Mouse (Mus musculus): ENCODE measurements around the gene Ndufc1. TPM values are rescaled to one million over a fixed set of nuclear protein-coding genes. Genes with fewer than 3 reads are reported as not detected.

The Ndufc1 gene
- polyA plus RNA-seq, 1 experiment from 2014 or later = 906 TPM

GRCm38 (mm10) chr3:51375307-51376265 lies 33.2 kb downstream of the Ndufc1 start:
- Histone ChIP-seq H3K9me3 (ENCODE audit: control insufficient read depth, low read length) (no peaks in the 10 kb centered on the region), H3K27me3 (replicated peaks; ENCODE audit: control insufficient read depth, insufficient read depth, low read length) (no peaks in the 10 kb centered on the region), H3K9ac (ENCODE audit: low read depth, low read length) (no peak overlapping the region), H3K4me2 (ENCODE audit: low read depth, low read length) (no peak overlapping the region), H3K27ac (ENCODE audit: low read length) (no peak overlapping the region), H3K4me1 (ENCODE audit: control insufficient read depth, insufficient read depth, low read length) (peaks cover 4% of the 10 kb centered on the region; the same call in 1 of the 2 replicates), H3K4me3 (ENCODE audit: low read length) (no peak overlapping the region), H3K36me3 (ENCODE audit: control insufficient read depth, insufficient read depth, low read length) (no peaks in the 10 kb centered on the region)
- WGBS = 80% methylated on average over 19 of the region's 19 CpGs
- no peak for ATAC-seq

- no peaks in the 10 kb centered on the region for H3K27me3 ChIP-seq (replicated peaks; ENCODE audit: control insufficient read depth, insufficient read depth, low read length)
- WGBS = 75% methylated on average over 5 of the region's 5 CpGs
- H3K36me3 ChIP-seq (ENCODE audit: control insufficient read depth, insufficient read depth, low read length) = no peaks in the 10 kb centered on the region
- ATAC-seq = no peak
- no peak overlapping the region for H3K4me3 ChIP-seq (ENCODE audit: low read length)
- H3K27ac ChIP-seq (ENCODE audit: low read length) = no peak overlapping the region
- peaks cover 3% of the 10 kb centered on the region; the same call in 1 of the 2 replicates for H3K4me1 ChIP-seq (ENCODE audit: control insufficient read depth, insufficient read depth, low read length)
- H3K4me2 ChIP-seq (ENCODE audit: low read depth, low read length) = no peak overlapping the region
- H3K9me3 ChIP-seq (ENCODE audit: control insufficient read depth, low read length) = no peaks in the 10 kb centered on the region
- H3K9ac ChIP-seq (ENCODE audit: low read depth, low read length) = no peak overlapping the region
Observed at GRCm38 (mm10) chr3:51373544-51373943, 35.2 kb downstream of the Ndufc1 start.

GRCm38 (mm10) chr3:51372883-51373282 lies 35.9 kb downstream of the Ndufc1 start:
- Histone ChIP-seq H3K4me3 (ENCODE audit: low read length) (no peak overlapping the region), H3K36me3 (ENCODE audit: control insufficient read depth, insufficient read depth, low read length) (no peaks in the 10 kb centered on the region)

GRCm38 (mm10) chr3:51371826-51372225 lies 37.0 kb downstream of the Ndufc1 start:
- no peaks in the 10 kb centered on the region for H3K27me3 ChIP-seq (replicated peaks; ENCODE audit: control insufficient read depth, insufficient read depth, low read length)
- H3K4me3 ChIP-seq (ENCODE audit: low read length) = no peak overlapping the region
- ATAC-seq = no peak
- no peak overlapping the region for H3K4me2 ChIP-seq (ENCODE audit: low read depth, low read length)
- 72% methylated on average over 2 of the region's 2 CpGs for WGBS
- no peaks in the 10 kb centered on the region for H3K9me3 ChIP-seq (ENCODE audit: control insufficient read depth, low read length)
- no peaks in the 10 kb centered on the region for H3K4me1 ChIP-seq (ENCODE audit: control insufficient read depth, insufficient read depth, low read length)
- no peak overlapping the region for H3K9ac ChIP-seq (ENCODE audit: low read depth, low read length)
- no peak overlapping the region for H3K27ac ChIP-seq (ENCODE audit: low read length)
- no peaks in the 10 kb centered on the region for H3K36me3 ChIP-seq (ENCODE audit: control insufficient read depth, insufficient read depth, low read length)

More at GRCm38 (mm10) chr3:51372883-51373282, 35.9 kb downstream of the Ndufc1 start:
- Histone ChIP-seq H3K9ac (ENCODE audit: low read depth, low read length) (no peak overlapping the region), H3K27ac (ENCODE audit: low read length) (no peak overlapping the region), H3K9me3 (ENCODE audit: control insufficient read depth, low read length) (no peaks in the 10 kb centered on the region), H3K27me3 (replicated peaks; ENCODE audit: control insufficient read depth, insufficient read depth, low read length) (no peaks in the 10 kb centered on the region), H3K4me1 (ENCODE audit: control insufficient read depth, insufficient read depth, low read length) (no peaks in the 10 kb centered on the region), H3K4me2 (ENCODE audit: low read depth, low read length) (no peak overlapping the region)
- no peak for ATAC-seq
- 51% methylated on average over 5 of the region's 5 CpGs for WGBS

- H3K4me3 ChIP-seq (ENCODE audit: low read length) = no peak overlapping the region
Observed at GRCm38 (mm10) chr3:51368011-51368410, 40.8 kb downstream of the Ndufc1 start.

GRCm38 (mm10) chr3:51366926-51367325 lies 41.9 kb downstream of the Ndufc1 start:
- no peaks in the 10 kb centered on the region for H3K36me3 ChIP-seq (ENCODE audit: control insufficient read depth, insufficient read depth, low read length)
- H3K27me3 ChIP-seq (replicated peaks; ENCODE audit: control insufficient read depth, insufficient read depth, low read length) = no peaks in the 10 kb centered on the region
- H3K9ac ChIP-seq (ENCODE audit: low read depth, low read length) = no peak overlapping the region
- H3K4me1 ChIP-seq (ENCODE audit: control insufficient read depth, insufficient read depth, low read length) = 0 out of 2 replicates have a peak, but pooled peaks cover 6% of the 10 kb centered on the region
- WGBS = 60% methylated on average over 4 of the region's 4 CpGs
- H3K4me2 ChIP-seq (ENCODE audit: low read depth, low read length) = no peak overlapping the region
- no peak for ATAC-seq
- no peak overlapping the region for H3K27ac ChIP-seq (ENCODE audit: low read length)
- no peaks in the 10 kb centered on the region for H3K9me3 ChIP-seq (ENCODE audit: control insufficient read depth, low read length)
- no peak overlapping the region for H3K4me3 ChIP-seq (ENCODE audit: low read length)

More at GRCm38 (mm10) chr3:51368011-51368410, 40.8 kb downstream of the Ndufc1 start:
- Histone ChIP-seq H3K27ac (ENCODE audit: low read length) (no peak overlapping the region), H3K4me1 (ENCODE audit: control insufficient read depth, insufficient read depth, low read length) (0 out of 2 replicates have a peak, but pooled peaks cover 6% of the 10 kb centered on the region), H3K9ac (ENCODE audit: low read depth, low read length) (no peak overlapping the region), H3K36me3 (ENCODE audit: control insufficient read depth, insufficient read depth, low read length) (no peaks in the 10 kb centered on the region), H3K4me2 (ENCODE audit: low read depth, low read length) (no peak overlapping the region), H3K27me3 (replicated peaks; ENCODE audit: control insufficient read depth, insufficient read depth, low read length) (no peaks in the 10 kb centered on the region), H3K9me3 (ENCODE audit: control insufficient read depth, low read length) (no peaks in the 10 kb centered on the region)
- ATAC-seq = no peak
- 79% methylated on average over 4 of the region's 4 CpGs for WGBS

- H3K9ac ChIP-seq (ENCODE audit: low read depth, low read length) = peak overlapping the region; percentile 52; the same call in 1 of the 2 replicates
Observed at GRCm38 (mm10) chr3:51365517-51365882, 43.3 kb downstream of the Ndufc1 start.

GRCm38 (mm10) chr3:51364703-51365516 lies 43.9 kb downstream of the Ndufc1 start:
- Histone ChIP-seq H3K27ac (ENCODE audit: low read length) (peak overlapping the region; percentile 50), H3K9me3 (ENCODE audit: control insufficient read depth, low read length) (no peaks in the 10 kb centered on the region), H3K36me3 (ENCODE audit: control insufficient read depth, insufficient read depth, low read length) (no peaks in the 10 kb centered on the region), H3K4me2 (ENCODE audit: low read depth, low read length) (peak overlapping the region; percentile 64), H3K4me3 (ENCODE audit: low read length) (peak overlapping the region; percentile 53), H3K27me3 (replicated peaks; ENCODE audit: control insufficient read depth, insufficient read depth, low read length) (no peaks in the 10 kb centered on the region), H3K4me1 (ENCODE audit: control insufficient read depth, insufficient read depth, low read length) (0 out of 2 replicates have a peak, but pooled peaks cover 6% of the 10 kb centered on the region), H3K9ac (ENCODE audit: low read depth, low read length) (peak overlapping the region; percentile 57)
- peak; percentile 88 for ATAC-seq
- 9% methylated on average over 31 of the region's 31 CpGs for WGBS

More at GRCm38 (mm10) chr3:51365517-51365882, 43.3 kb downstream of the Ndufc1 start:
- no peaks in the 10 kb centered on the region for H3K9me3 ChIP-seq (ENCODE audit: control insufficient read depth, low read length)
- WGBS = 8% methylated on average over 3 of the region's 3 CpGs
- H3K27me3 ChIP-seq (replicated peaks; ENCODE audit: control insufficient read depth, insufficient read depth, low read length) = no peaks in the 10 kb centered on the region
- peak overlapping the region; percentile 64 for H3K4me2 ChIP-seq (ENCODE audit: low read depth, low read length)
- H3K4me1 ChIP-seq (ENCODE audit: control insufficient read depth, insufficient read depth, low read length) = 0 out of 2 replicates have a peak, but pooled peaks cover 6% of the 10 kb centered on the region
- peak overlapping the region; percentile 53 for H3K4me3 ChIP-seq (ENCODE audit: low read length)
- no peaks in the 10 kb centered on the region for H3K36me3 ChIP-seq (ENCODE audit: control insufficient read depth, insufficient read depth, low read length)
- ATAC-seq = no peak
- H3K27ac ChIP-seq (ENCODE audit: low read length) = no peak overlapping the region

GRCm38 (mm10) chr3:51361066-51361465 lies 47.7 kb downstream of the Ndufc1 start:
- H3K36me3 ChIP-seq (ENCODE audit: control insufficient read depth, insufficient read depth, low read length) = no peaks in the 10 kb centered on the region
- H3K4me3 ChIP-seq (ENCODE audit: low read length) = no peak overlapping the region
- 33% methylated on average over 9 of the region's 9 CpGs for WGBS
- ATAC-seq = no peak
- H3K4me2 ChIP-seq (ENCODE audit: low read depth, low read length) = no peak overlapping the region
- no peaks in the 10 kb centered on the region for H3K27me3 ChIP-seq (replicated peaks; ENCODE audit: control insufficient read depth, insufficient read depth, low read length)
- no peaks in the 10 kb centered on the region for H3K9me3 ChIP-seq (ENCODE audit: control insufficient read depth, low read length)
- no peak overlapping the region for H3K27ac ChIP-seq (ENCODE audit: low read length)
- 0 out of 2 replicates have a peak, but pooled peaks cover 6% of the 10 kb centered on the region for H3K4me1 ChIP-seq (ENCODE audit: control insufficient read depth, insufficient read depth, low read length)
- H3K9ac ChIP-seq (ENCODE audit: low read depth, low read length) = no peak overlapping the region

All from intestine, embryonic 16.5 days (tissue).